Mouse (Mus musculus): ENCODE results near the gene Hnrnpm. TPM values are rescaled to one million over a fixed set of nuclear protein-coding genes. Genes with fewer than 3 reads are reported as not detected.

Gene Hnrnpm
- total and polyA plus RNA-seq, 3 experiments = 174 to 756 (median 207) TPM

- H3K4me2 ChIP-seq (ENCODE audit: insufficient read depth, low read depth, poor library complexity, severe bottlenecking) = peak overlapping the region; percentile 30; the same call in 1 of the 2 replicates
- no peak overlapping the region for H3K9ac ChIP-seq (ENCODE audit: insufficient read depth, low read depth)
- H3K27ac ChIP-seq (ENCODE audit: insufficient read depth, low read depth) = no peak overlapping the region
- H3K36me3 ChIP-seq (replicated peaks in 1 of 2; ENCODE audit: control insufficient read depth in 1 of 2, insufficient read depth in 1 of 2, low read length in 1 of 2) = peaks cover 20 to 58% of the 10 kb centered on the region in 2 experiments
- TF ChIP-seq MEF2A (IDR thresholded peaks at IDR 0.05; ENCODE audit: borderline replicate concordance, low read depth, low read length) (no peak), USF2 (conservative IDR thresholded peaks at IDR 0.05; ENCODE audit: low read depth, low read length) (no peak), UBTF (IDR thresholded peaks at IDR 0.05; ENCODE audit: low read depth, low read length) (no peak), POLR2AphosphoS2 (IDR thresholded peaks at IDR 0.05; ENCODE audit: low read depth, low read length) (no peak), ZC3H11A (IDR thresholded peaks at IDR 0.05; ENCODE audit: low read depth, low read length) (no peak), CHD1 (IDR thresholded peaks at IDR 0.05; ENCODE audit: low read depth, low read length) (no peak), POLR2A (IDR thresholded peaks at IDR 0.05; ENCODE audit: low read depth, low read length) (no peak), PAX5 (IDR thresholded peaks at IDR 0.05; ENCODE audit: low read length) (no peak), JUND (conservative IDR thresholded peaks at IDR 0.05; ENCODE audit: low read depth, low read length) (no peak), MAX (IDR thresholded peaks at IDR 0.05; ENCODE audit: low read length) (no peak), TBP (conservative IDR thresholded peaks at IDR 0.05; ENCODE audit: low read depth, low read length) (no peak), HCFC1 (IDR thresholded peaks at IDR 0.05; ENCODE audit: low read depth, low read length) (no peak), ZKSCAN1 (IDR thresholded peaks at IDR 0.05; ENCODE audit: borderline replicate concordance, low read depth, low read length) (no peak), ETS1 (conservative IDR thresholded peaks at IDR 0.05; ENCODE audit: low read depth, low read length) (no peak), NELFE (IDR thresholded peaks at IDR 0.05; ENCODE audit: low read depth, low read length) (no peak)
- peaks cover 7 to 79% of the 10 kb centered on the region in 2 experiments; a peak in 3 of 4 replicates for H3K4me1 ChIP-seq (ENCODE audit: control insufficient read depth in 1 of 2, insufficient read depth in 2 of 2)
- H3K4me3 ChIP-seq (replicated peaks in 1 of 3; ENCODE audit: low read depth in 2 of 3, low read length in 2 of 3, poor library complexity in 1 of 3) = no peak overlapping the region
- H3K27me3 ChIP-seq (replicated peaks) = no peaks in the 10 kb centered on the region
- peaks cover 94% of the 10 kb centered on the region for H3K79me2 ChIP-seq (replicated peaks; ENCODE audit: control insufficient read depth, extremely low read depth, insufficient read depth, poor library complexity, severe bottlenecking)
- dilution Hi-C loops (cut with MboI; ENCODE audit: extremely low pct_ligation_motif_present, extremely low pct_unique_long_range_greater_than_20kb, low sequenced_read_pairs) = no loop called here
- DNase-seq (ENCODE audit: extremely low read depth) = no peak
- no peaks in the 10 kb centered on the region for H3K9me3 ChIP-seq (replicated peaks; ENCODE audit: low read length)
- in situ Hi-C loops (cut with MboI; ENCODE audit: low pct_ligation_motif_present, low pct_unique_long_range_greater_than_20kb, low sequenced_read_pairs) = no loop called here
Observed at GRCm38 (mm10) chr17:33678771-33679170, 7.9 kb downstream of the Hnrnpm start.

- TF ChIP-seq CTCF (conservative IDR thresholded peaks at IDR 0.05 in 1 of 2, IDR thresholded peaks at IDR 0.05 in 1 of 2; ENCODE audit: low read depth in 2 of 2, low read length in 2 of 2) (no peak), MEF2A (IDR thresholded peaks at IDR 0.05; ENCODE audit: borderline replicate concordance, low read depth, low read length) (no peak), JUN (IDR thresholded peaks at IDR 0.05; ENCODE audit: insufficient read depth, low read depth, low read length) (no peak), POLR2AphosphoS2 (IDR thresholded peaks at IDR 0.05; ENCODE audit: low read depth, low read length) (no peak)
- Histone ChIP-seq H3K9me3 (replicated peaks; ENCODE audit: low read length) (no peaks in the 10 kb centered on the region), H3K36me3 (replicated peaks in 1 of 2; ENCODE audit: control insufficient read depth in 1 of 2, insufficient read depth in 1 of 2, low read length in 1 of 2) (peaks cover 21 to 59% of the 10 kb centered on the region in 2 experiments), H3K4me2 (ENCODE audit: insufficient read depth, low read depth, poor library complexity, severe bottlenecking) (no peak overlapping the region), H3K79me2 (replicated peaks; ENCODE audit: control insufficient read depth, extremely low read depth, insufficient read depth, poor library complexity, severe bottlenecking) (peaks cover 89% of the 10 kb centered on the region), H3K9ac (ENCODE audit: insufficient read depth, low read depth) (no peak overlapping the region), H3K27ac (ENCODE audit: insufficient read depth, low read depth) (no peak overlapping the region), H3K4me1 (ENCODE audit: control insufficient read depth in 1 of 2, insufficient read depth in 2 of 2) (peaks cover 2 to 59% of the 10 kb centered on the region in 2 experiments; a peak in 3 of 4 replicates), H3K4me3 (replicated peaks in 1 of 3; ENCODE audit: low read depth in 2 of 3, low read length in 2 of 3, poor library complexity in 1 of 3) (no peak overlapping the region), H3K27me3 (replicated peaks) (no peaks in the 10 kb centered on the region)
- dilution Hi-C loops (cut with MboI; ENCODE audit: extremely low pct_ligation_motif_present, extremely low pct_unique_long_range_greater_than_20kb, low sequenced_read_pairs) = no loop called here
- in situ Hi-C loops (cut with MboI; ENCODE audit: low pct_ligation_motif_present, low pct_unique_long_range_greater_than_20kb, low sequenced_read_pairs) = no loop called here
- no peak for DNase-seq (ENCODE audit: extremely low read depth)
Observed at GRCm38 (mm10) chr17:33676086-33676485, 10.6 kb downstream of the Hnrnpm start.
